Mouse (Mus musculus) layer of hippocampus, adult 2 months (tissue): ENCODE results near the gene Vmn1r199. TPM values are rescaled to one million over a fixed set of nuclear protein-coding genes. Genes with fewer than 3 reads are reported as not detected.
A peak's percentile ranks its signal among the peaks of the same experiment; 100 is the strongest.
"Not testable (repeated sequence)": the region's sequence is repeated elsewhere in the genome, so short reads cannot be mapped to it uniquely, and the experiment has no call there.

Experiments
- DNase-seq, 2 experiments: peaks; one replicate each; pipeline ENCODE4 v3.0.0; 2022; ENCODE audit warnings: low spot score in 2 of 2
- H3K27ac ChIP-seq: fragments of 200-600 bp; 2 replicates; pipeline ENCODE4 v1.8.1; 2022
- H3K4me3 ChIP-seq: fragments of 200-600 bp; 2 replicates; pipeline ENCODE4 v1.8.1; 2022; ENCODE audit warnings: mild to moderate bottlenecking
- CTCF ChIP-seq: fragments of 200-600 bp; conservative IDR thresholded peaks from 2 replicates; pipeline ENCODE4 v1.8.1; 2022; ENCODE audit warnings: antibody characterized with exemption, mild to moderate bottlenecking, moderate library complexity
- long read RNA-seq, 2 experiments: library from polyadenylated mRNA; stranded (forward); transcript quantifications; one replicate each; pipeline ENCODE4 v2.0.0; 2021; ENCODE audit warnings: borderline mapping rate in 2 of 2
- total RNA-seq, 2 experiments: library from RNA; stranded (reverse); gene quantifications; 2 replicates each; pipeline ENCODE4 v1.2.3; 2021

The Vmn1r199 gene
- not detected for total RNA-seq
- long read RNA-seq, experiment 1: 0 reads
- long read RNA-seq, experiment 2: 0 reads

DNA sequence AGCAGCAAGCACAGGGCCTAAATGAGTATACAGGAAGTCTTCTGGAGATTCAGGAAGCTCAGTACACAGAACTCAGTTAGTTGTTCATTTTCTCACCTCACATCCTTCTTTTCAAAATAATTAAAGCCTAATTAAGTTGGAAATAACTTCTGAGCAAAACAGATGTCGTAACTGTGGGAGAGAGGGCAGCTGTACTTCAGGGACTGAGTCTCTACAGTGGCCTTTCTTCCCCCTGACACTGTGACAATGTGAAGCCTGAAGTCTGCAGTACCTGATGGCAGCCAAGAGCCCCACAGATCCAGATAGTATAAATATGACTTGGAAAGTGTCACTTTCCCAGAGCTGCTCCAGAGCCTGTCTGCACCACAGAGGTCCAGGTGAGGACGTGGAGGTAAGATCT is at the start of gene Vmn1r199:
TSS of gene Vmn1r199 (plus strand) at position 301 of the 400 bp plus-strand sequence.
- peak within 1 kb of the TSS; percentile 81; the same call in 1 of the 2 replicates for H3K27ac ChIP-seq
- no peak for TF ChIP-seq CTCF
- no peak within 1 kb of the TSS for H3K4me3 ChIP-seq
- DNase-seq: no peak

GRCm38 (mm10) chr13:22333269-22333668 is 46.3 kb upstream of the Vmn1r199 start:
- H3K27ac ChIP-seq: no peak overlapping the region
- DNase-seq: no peak
- TF ChIP-seq CTCF: no peak

DNA sequence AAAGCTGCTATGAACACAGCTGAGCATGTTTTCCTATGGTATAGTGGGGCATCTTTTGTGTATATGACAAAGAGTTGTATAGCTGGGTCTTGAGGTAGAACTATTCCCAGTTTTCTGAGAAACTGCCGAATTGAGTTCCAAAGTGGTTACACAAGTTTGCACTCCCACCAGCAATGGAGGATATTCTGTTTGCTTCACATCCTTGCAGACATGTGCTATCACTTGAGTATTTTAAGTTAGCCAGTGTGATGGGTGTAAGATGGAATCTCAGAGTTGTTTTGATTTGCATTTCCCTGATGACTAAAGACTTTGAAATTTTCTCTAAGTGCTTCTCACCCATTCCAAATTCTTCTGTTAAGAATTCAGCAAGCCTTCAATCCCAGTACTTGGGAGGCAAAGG is 44.1 kb upstream of the Vmn1r199 start:
- Histone ChIP-seq H3K27ac (no peak overlapping the region), H3K4me3 (no peak overlapping the region)
- no peak for TF ChIP-seq CTCF
- DNase-seq: no peak

More at GRCm38 (mm10) chr13:22333269-22333668, 46.3 kb upstream of the Vmn1r199 start:
- no peak overlapping the region for H3K4me3 ChIP-seq

GRCm38 (mm10) chr13:22350064-22350463 is 29.6 kb upstream of the Vmn1r199 start, which contains the start of gene Vmn1r198:
Vmn1r198 (plus strand) TSS chr13:22350364.
- no peak for DNase-seq
- no peak within 1 kb of the TSS for H3K4me3 ChIP-seq
- TF ChIP-seq CTCF: no peak

DNA sequence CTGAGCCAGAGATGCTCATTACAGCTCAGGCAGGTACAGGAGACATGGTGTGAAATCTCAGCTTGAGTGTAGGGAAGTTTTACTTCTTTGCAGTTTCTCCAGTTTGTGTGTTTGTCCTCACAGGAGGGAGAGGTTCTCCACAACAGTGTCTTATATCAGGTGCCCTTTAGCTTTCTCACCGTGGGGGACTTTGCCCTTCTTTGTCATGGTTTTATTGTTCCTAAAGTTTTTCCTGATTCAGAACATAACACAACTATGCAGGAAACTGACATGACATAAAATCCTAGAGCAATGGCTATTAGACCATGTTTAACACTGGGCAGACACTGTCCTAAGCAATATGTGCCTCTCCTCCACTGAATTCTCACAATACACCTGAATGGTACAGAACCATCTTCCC is 28.8 kb upstream of the Vmn1r199 start:
- no peak for DNase-seq
- no peak overlapping the region for H3K27ac ChIP-seq
- TF ChIP-seq CTCF: no peak
- no peak overlapping the region for H3K4me3 ChIP-seq

More at GRCm38 (mm10) chr13:22350064-22350463, 29.6 kb upstream of the Vmn1r199 start, which contains the start of gene Vmn1r198:
- H3K27ac ChIP-seq: no peak within 1 kb of the TSS

DNA sequence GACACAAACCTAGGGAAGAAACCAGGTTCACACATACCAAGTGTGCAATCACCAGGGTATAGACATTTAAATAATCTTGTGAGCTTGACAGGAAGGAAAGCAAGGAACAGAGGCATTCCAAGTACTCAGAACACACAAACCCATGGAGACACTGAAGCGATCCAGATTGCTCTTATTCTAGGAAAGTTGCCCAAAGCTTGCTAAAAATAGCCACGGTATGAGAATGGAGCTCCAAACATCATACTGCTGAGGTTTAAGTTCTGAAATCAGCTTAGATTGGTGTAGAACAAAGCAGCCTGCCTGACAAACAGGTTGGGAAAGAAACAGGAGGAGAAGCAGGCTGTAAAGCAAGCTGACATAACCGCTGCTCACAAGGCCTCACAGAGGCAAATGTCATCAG is 1.5 kb downstream of the Vmn1r199 start:
- not testable (repeated sequence) for H3K4me3 ChIP-seq
- peak; percentile 45 to 67 for DNase-seq
- peak overlapping the region; percentile 81 for H3K27ac ChIP-seq

GRCm38 (mm10) chr13:22383401-22383800 is 3.8 kb downstream of the Vmn1r199 start:
- H3K4me3 ChIP-seq: no peak overlapping the region
- DNase-seq: no peak
- TF ChIP-seq CTCF: no peak
- H3K27ac ChIP-seq: no peak overlapping the region

DNA sequence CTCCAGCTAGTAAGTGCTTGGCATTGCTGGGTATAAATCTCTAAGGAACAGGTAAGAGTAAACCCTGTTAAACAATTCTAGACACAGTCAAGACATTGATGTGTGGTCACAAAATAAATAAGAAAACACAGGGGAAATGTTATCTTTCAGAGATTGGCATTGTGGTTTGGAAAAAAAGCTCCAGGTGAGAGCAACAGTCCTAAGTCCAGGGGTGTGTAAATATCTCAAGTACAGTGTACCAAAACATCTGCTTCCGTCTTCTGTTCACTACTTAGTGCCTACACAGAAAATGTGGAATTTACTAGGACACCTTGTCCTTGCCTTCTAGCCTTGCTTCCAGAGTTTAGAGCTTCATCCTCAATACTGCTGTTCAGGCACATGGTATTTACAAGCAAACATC is 7.4 kb downstream of the Vmn1r199 start:
- no peak for DNase-seq
- TF ChIP-seq CTCF: no peak
- H3K4me3 ChIP-seq: no peak overlapping the region
- H3K27ac ChIP-seq: no peak overlapping the region

- DNase-seq: no peak
- no peak for TF ChIP-seq CTCF
- Histone ChIP-seq H3K27ac (no peak within 1 kb of the TSS), H3K4me3 (no peak within 1 kb of the TSS)
Observed at GRCm38 (mm10) chr13:22390073-22390472, 10.5 kb downstream of the Vmn1r199 start, which contains the start of gene Vmn1r200. Vmn1r200 (plus strand) TSS chr13:22390373.

GRCm38 (mm10) chr13:22402978-22403377 is 23.4 kb downstream of the Vmn1r199 start:
- TF ChIP-seq CTCF: no peak
- DNase-seq: peak; percentile 39 to 42
- Histone ChIP-seq H3K27ac (no peak overlapping the region), H3K4me3 (no peak overlapping the region)

Other genes with a start within 250 kb of the Vmn1r199 start
- gene Vmn1r191, start 195.8 kb upstream of the Vmn1r199 start, total RNA-seq: not detected
- not detected for gene Vmn1r192, start 188.7 kb upstream of the Vmn1r199 start, total RNA-seq
- not detected for gene Vmn1r193, start 156.7 kb upstream of the Vmn1r199 start, total RNA-seq
- not detected for gene Vmn1r194, start 135.6 kb upstream of the Vmn1r199 start, total RNA-seq
- gene Vmn1r195, start 109.3 kb upstream of the Vmn1r199 start, total RNA-seq: not detected
- gene Vmn1r196, start 89.9 kb upstream of the Vmn1r199 start, total RNA-seq: not detected
- gene Vmn1r197, start 55.2 kb upstream of the Vmn1r199 start, total RNA-seq: not detected
- gene Vmn1r198, start 29.5 kb upstream of the Vmn1r199 start, total RNA-seq: not detected
- gene Vmn1r200, start 10.6 kb downstream of the Vmn1r199 start, total RNA-seq: not detected
- not detected for gene Vmn1r201, start 92.1 kb downstream of the Vmn1r199 start, total RNA-seq
- gene Vmn1r202, start 125.6 kb downstream of the Vmn1r199 start, total RNA-seq: not detected
- under 1 TPM in 1 of 2 experiments, not detected in 1; 0.05 TPM for gene Vmn1r203, start 138.3 kb downstream of the Vmn1r199 start, total RNA-seq
- gene Vmn1r204, start 173.4 kb downstream of the Vmn1r199 start, total RNA-seq: not detected
- gene Vmn1r205, start 213.2 kb downstream of the Vmn1r199 start, total RNA-seq: not detected
- gene Vmn1r206, start 244.4 kb downstream of the Vmn1r199 start, total RNA-seq: not detected